Mouse (Mus musculus): ENCODE results near the gene 9530053A07Rik.

Gene 9530053A07Rik

DNA sequence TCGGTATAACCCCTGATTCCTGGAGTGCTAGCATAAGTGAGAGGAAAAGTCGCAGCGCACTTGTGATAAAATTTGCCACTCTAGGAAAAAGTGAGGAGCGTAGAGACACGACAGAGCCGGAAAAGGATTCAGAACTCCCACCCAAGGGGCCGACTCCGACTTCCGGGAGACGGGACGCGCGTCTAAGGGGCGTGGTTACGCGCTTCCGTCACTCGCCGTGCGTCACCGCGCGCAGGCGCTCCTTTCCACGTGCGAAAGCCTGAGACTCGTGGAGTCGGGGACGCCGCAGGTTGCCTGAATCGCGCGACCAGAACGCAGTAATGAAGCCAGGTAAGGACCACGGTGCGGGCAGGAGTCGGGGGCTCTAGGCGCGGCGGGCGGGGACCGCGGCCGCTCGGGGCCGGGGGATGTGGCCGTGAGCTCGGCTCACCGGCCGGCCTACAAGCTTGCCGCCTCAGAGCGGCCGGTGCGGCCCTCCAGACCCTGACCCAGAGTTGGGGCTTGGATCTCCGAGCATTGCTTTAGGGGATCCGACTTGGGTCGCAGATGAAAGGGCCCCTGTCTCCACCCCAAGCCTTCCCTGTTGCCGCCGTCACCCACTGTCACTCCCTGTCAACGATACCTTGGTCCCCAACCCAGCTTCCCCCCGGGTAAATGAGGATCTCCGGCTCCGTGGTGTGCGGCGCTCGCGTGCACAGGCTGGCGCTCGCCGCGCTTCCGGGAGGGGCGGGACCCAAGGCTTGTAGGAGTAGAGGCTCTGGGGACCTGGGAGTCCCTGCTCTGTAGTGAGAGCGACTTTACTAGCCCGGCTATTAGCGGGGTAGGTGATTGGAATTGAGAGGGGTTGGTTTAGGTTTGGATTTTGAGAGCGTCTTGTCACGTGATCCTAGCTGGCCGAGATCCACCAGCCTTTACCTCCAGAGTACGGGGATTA lies 40.5 kb downstream of the 9530053A07Rik start, which contains the start of gene Fbl:
Fbl (plus strand) TSS at position 222 of the 934 bp plus-strand sequence.
- DNase-seq (ENCODE audit: low read depth, low spot score), result peak; percentile 89

- no peak for DNase-seq (ENCODE audit: low read depth, low spot score)
Observed at GRCm38 (mm10) chr7:28175358-28175757, 46.1 kb downstream of the 9530053A07Rik start.

DNA sequence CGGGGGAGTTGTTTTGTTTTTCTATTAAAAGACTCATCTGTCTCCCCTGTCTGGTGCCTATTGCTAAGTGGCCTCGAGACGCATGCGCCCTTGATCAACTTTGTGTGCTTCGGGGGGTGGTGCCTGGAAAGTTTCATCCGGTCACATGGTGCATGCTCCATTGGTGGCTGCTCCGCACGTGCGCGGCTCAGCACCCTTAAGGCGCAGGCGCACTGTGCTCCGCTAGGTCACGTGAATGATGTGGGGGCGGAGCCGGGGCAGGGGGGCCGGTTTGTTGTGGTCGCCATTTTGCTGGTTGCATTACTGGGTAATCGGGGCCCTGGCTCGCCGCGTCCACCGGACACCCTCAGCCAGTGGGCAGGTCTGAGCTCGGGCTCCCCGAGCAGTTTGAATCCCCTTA lies 50.0 kb downstream of the 9530053A07Rik start, which contains the start of gene Dyrk1b:
Dyrk1b (plus strand) TSS at position 242 of the 400 bp plus-strand sequence.
- DNase-seq (ENCODE audit: low read depth, low spot score), result peak; percentile 99

DNA sequence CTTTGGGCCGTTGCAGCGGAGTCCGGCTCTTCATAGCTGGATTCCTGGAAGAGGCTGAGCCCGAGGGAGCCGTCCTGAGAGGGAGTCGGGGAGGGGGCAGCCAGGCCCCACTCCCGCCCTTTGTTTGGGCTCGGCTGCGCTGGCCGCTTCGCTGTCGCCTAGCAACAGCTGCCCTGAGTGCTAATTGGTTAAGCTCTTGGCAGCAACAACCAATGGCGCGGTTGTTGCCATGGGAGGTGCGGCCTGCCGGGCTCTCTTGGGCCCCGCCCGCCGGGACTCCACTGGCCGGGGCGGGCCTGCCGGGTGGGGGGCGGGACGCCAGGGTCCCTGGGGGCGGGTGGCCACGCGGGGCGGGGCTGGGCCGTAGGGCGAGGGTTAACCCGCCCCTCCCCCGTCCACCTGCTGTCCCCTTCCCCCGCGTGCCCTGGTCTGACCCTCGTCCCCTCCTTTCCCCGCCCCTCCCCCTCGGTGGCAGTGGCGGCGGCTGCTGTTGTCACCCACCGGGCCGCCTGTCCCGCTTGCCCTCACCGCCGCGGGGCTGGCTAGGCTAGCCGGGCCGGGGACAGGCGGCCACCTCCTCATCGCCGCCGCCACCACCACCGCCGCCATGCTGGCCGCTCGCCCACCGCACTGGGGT lies 50.6 kb downstream of the 9530053A07Rik start:
- peak; percentile 93 for DNase-seq (ENCODE audit: low read depth, low spot score)

- no peak for DNase-seq (ENCODE audit: low read depth, low spot score)
Observed at GRCm38 (mm10) chr7:28180890-28181289, 51.6 kb downstream of the 9530053A07Rik start.

DNA sequence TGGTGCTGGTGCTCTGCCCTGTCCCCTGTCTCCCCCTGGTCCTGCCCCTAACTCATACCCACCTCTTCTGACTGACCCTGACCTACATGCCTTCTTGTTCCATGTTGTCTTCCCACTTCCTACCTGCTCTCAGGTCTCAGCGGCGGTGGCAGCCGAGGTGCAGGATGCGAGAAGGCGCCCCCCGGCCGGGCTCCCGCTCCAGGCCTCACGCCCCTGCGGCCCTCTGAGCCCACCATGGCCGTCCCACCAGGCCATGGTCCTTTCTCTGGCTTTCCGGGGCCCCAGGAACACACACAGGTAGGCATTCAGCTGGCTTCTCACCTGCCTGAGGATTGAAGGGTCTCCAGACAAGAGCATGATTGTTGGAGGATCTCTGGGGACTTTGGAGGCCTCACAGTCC lies 52.1 kb downstream of the 9530053A07Rik start:
- no peak for DNase-seq (ENCODE audit: low read depth, low spot score)

GRCm38 (mm10) chr7:28182320-28182719 lies 53.1 kb downstream of the 9530053A07Rik start:
- no peak for DNase-seq (ENCODE audit: low read depth, low spot score)

DNA sequence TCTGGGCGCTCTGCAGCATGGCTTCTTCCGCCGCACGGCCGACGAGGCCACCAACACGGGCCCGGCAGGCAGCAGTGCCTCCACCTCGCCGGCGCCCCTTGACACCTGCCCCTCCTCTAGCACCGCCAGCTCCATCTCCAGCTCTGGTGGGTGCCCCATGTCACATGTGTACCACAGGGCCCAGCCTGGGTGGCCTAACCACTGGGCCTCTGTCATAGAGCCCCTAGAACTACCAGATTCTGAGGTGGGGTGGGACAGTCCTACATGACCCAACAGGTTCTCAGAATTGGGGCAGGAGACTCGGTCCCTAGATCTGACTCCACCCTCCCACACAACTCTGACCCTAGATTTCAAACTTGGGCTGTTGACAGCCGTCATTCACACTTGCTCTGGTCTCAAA lies 56.6 kb downstream of the 9530053A07Rik start:
- no peak for DNase-seq (ENCODE audit: low read depth, low spot score)

DNA sequence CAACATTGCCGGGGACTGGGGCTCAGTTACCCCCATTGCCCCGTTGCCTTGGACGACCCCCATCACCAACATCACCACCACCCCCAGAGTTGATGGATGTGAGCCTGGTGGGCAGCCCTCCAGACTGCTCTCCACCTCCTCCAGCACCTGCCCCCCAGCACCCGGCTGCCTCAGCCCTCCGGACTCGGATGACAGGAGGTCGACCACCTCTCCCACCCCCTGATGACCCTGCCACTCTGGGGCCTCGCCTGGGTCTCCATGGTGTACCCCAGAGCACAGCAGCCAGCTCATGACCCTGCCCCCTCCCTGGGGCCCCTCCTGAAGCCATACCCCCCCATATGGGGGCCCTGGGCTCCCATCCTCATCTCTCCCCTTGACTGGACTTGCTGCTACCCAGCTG lies 57.4 kb downstream of the 9530053A07Rik start:
- no peak for DNase-seq (ENCODE audit: low read depth, low spot score)

DNA sequence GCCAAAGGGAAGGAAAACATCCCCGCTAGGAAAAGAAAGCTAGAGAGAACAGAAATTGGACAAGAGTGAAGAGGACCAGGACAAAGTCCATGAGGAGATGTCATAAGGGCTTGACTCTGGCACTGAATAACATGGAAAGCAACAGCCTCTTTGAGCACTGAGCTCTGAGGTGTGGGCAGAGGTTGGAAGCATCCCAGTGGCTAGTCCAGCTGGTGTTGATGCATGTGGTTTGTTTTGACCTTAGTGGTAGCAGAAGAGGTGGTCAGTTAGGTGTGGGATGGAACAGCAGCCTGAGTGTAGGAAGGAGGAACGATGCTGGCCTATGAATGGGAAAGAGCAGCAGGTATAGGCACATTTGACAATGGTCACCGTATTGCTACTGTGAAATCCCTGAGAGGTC lies 62.2 kb downstream of the 9530053A07Rik start:
- no peak for DNase-seq (ENCODE audit: low read depth, low spot score)

GRCm38 (mm10) chr7:28191903-28192302 lies 62.6 kb downstream of the 9530053A07Rik start:
- DNase-seq (ENCODE audit: low read depth, low spot score), result no peak

GRCm38 (mm10) chr7:28195414-28196098 lies 66.3 kb downstream of the 9530053A07Rik start:
- no peak for DNase-seq (ENCODE audit: low read depth, low spot score)

GRCm38 (mm10) chr7:28196528-28196927 lies 67.3 kb downstream of the 9530053A07Rik start:
- no peak for DNase-seq (ENCODE audit: low read depth, low spot score)

- DNase-seq (ENCODE audit: low read depth, low spot score), result no peak
Observed at GRCm38 (mm10) chr7:28199054-28199453, 69.8 kb downstream of the 9530053A07Rik start.

DNA sequence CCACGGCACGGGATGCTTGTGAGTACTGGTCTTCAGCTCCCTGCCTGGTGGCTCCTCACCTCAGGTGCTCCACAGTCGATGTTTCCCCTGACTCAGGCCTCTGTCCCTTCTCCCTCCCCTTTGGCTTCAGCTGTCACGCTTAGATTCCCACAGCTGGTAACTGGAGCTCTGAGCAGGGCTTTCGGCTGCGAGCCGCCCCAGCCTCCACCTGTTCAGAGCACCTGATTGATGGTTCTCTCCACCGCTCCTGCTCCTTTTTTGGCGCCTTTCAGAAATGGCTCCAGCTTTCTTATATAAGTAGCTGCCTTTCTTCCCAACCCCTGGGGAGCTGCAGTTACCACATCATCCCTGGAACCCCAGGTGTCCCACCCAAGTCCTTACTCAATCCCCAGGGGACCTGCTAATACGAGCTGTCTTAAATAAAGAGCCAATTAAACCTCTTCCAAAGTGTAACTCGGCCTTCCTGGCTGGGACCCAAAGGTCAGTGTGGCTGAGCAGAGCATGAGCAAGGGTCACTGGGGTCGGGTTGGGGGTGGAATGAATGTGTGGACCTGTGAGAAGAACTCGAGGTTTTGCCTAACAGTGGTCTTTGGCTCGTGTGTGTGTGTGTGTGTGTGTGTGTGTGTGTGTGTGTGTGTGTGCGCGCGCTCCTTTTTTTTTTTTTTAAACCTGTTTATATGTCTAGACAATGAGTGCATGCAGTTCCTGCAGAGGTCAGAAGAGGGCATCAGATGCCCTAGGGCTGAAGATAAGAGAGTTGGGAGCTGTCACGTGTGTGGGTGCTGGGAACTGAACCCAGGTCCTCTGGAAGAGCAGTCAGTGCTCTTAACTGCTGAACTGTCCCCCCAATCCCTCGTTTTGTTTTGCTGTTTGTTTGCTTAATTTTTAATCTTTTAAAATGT lies 74.2 kb downstream of the 9530053A07Rik start:
- no peak for DNase-seq (ENCODE audit: low read depth, low spot score)

DNA sequence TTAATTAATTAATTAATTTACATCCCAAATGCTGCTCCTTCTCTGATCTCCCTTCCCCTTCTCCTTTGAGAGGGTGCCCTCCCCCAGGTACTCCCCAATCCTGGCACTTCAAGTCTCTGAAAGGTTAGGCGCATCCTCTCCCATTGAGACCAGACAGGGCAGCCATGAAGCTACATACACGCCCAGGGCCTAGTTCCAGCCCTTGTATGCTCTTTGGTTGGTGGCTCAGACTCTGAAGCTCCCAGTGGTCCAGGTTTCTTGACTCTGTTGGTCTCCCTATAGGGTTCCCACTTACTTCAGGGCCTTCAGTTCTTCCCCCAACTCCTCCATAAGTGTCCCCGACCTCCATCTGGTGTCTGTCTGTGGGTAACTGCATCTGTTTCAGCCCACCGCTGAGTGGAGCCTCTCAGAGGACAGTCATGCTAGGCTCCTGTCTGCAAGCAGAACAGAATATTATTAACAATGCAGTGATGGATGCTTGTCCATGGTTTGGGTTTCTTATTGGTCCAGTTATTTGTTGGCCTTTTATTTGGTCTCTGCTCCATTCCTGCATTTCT lies 76.9 kb downstream of the 9530053A07Rik start:
- DNase-seq (ENCODE audit: low read depth, low spot score), result no peak

GRCm38 (mm10) chr7:28208396-28208987 lies 79.2 kb downstream of the 9530053A07Rik start:
- DNase-seq (ENCODE audit: low read depth, low spot score), result no peak

DNA sequence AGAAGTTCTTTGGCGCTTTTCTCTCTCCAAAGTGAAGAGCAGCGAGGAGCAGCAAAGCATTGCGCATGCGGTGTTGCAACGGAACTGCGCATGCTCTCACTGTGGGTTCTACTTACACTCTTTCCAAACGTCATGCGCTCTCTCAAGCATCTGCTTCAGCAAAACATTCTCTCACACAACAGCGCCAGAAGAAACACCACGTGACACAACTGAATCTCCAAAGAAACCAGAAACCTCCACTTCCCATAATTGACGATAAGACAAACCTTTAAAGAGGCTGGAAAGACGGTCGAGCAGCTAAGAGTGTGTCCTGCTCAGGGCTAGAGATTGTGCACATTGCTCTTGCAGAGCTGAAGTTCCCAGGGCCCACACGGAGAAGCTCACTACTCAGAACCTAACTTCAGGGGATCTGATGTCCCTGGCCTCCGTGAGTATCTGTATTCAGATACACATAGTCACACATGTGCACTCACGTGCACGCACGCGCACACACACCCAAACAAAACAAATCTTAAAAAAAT lies 79.8 kb downstream of the 9530053A07Rik start:
- peak; percentile 41 for DNase-seq (ENCODE audit: low read depth, low spot score)

DNA sequence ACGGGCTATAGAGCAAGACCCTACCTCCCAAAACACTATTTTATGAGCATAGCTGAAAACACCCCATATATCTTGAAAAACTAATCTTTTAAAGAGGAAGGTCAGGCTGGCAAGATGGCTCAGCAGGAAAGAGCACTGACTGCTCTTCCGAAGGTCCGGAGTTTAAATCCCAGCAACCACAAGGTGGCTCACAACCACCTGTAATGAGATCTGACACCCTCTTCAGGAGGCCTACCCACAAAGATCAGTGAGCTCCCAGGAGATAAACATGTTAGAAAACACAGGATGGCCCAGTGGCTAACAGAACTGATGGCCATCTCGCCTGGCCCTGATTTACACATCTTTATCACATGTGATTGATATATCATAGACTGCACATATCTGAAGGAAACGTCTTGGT lies 81.5 kb downstream of the 9530053A07Rik start:
- DNase-seq (ENCODE audit: low read depth, low spot score), result no peak

- DNase-seq (ENCODE audit: low read depth, low spot score), result peak; percentile 52
Observed at GRCm38 (mm10) chr7:28214142-28214541, 84.9 kb downstream of the 9530053A07Rik start.
